Mouse (Mus musculus): Measurements from ENCODE around the gene Htr7.

Htr7 gene

DNA sequence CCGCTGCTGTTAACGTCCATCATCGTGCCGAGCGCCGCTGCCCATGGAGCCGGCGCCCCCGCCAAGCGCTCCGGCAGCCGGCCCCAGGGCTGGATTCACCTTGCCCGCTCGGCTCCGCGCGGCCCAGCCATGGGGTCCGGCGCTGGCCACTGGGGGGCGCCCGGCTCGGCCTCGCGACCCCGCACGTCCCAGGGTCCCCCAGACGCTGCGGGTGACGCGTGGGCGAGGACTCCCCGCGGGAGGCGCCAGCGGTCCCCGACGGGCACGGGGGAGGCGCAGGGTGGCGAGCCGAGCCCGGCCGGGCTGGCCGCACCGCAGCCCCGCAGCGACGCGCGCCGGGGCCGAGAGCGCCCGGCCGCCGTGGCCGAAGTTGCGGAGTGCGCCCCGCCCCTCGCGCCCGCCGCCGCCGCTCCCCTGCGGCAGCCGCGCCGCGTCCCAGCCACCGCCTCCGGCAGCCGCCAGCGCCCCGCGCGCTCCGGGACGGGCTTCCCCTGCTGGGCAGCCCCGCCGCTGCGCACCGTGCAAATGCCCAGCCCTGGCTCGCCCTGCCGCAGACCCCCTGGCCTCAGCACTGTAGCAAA, at the start of gene Htr7:
Htr7 (minus strand) TSS at position 277 of the 581 bp plus-strand sequence.
- DNase-seq (ENCODE audit: low spot score in 2 of 2) = no peak

DNA sequence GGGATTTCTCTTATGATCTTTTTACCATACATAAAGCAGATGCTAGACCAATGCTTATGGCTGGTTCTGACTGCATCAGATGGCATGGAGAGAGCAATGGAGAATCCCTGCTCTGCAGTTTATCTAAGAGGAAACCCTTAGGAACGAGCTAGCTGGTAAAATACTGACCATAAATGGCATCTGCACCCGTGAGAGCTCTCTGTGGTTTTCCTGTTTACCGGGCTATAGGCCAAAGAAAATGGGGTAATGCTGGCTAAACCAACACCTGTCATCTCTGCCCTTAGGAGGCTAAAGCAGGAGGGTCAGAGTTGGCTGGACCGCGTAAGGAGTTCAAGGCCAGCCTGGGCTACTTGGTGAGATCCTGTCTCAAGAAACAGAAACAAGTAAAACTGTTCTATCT, 46.6 kb upstream of the Htr7 start:
- no peak for DNase-seq (ENCODE audit: low spot score in 2 of 2)

DNA sequence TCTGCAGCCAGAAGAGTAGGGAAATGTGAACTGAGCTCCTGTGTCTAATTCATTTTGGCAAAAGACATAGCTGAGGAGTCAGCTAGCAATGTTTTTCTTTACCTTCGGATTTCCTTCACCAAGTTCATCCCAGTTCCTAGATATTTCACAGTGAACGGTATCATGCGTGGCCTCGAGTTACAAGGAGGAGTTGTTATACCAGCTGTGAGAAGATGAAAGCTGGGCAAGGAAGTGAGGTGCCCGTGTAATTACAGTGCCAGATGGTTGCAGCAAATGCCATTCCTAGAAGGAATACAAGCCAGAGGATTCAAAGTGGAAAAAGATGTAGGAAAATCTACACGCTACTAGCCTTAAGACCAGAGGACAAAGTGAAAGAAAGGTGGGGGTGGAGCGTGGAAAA, 41.6 kb upstream of the Htr7 start:
- DNase-seq (ENCODE audit: low spot score in 2 of 2) = no peak

DNA sequence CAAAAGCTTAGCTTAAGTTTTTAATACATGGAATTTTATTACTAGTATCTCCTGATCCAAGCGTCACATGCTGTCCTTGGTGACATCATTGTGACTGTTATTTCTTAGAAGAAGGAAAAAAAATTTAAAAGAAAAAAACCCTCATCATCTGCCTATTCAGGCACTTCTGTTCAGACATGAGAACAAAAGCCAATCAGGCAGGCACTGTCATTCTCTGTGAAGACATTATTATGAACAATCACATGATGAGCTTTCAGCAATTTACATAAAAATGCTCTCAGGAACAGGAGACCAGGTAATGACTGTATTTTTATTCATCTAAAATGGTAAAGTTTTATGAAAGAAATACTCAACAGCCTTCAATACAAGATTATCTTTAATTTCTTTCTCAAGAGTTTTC, 41.0 kb upstream of the Htr7 start:
- DNase-seq (ENCODE audit: low spot score in 2 of 2) = no peak

DNA sequence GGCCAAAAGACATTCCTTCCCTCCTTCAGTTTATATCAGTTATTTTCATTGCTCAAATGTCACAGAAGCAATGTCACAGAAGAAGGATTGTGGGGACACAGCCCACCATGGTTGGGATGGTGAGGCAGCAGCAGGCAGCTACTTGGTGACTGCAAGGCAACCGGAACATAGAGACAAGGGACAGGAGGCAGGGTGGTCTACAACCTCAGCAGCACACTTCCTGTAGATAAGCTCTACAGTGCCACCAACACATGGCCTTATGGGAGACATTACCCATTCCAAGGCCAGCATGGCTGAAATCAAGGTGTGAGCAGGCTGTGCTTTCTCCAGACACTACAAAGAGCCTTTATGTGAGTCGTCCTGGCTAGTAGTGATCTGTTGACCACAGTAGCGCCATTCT, 39.9 kb upstream of the Htr7 start:
- DNase-seq (ENCODE audit: low spot score in 2 of 2) = no peak

DNA sequence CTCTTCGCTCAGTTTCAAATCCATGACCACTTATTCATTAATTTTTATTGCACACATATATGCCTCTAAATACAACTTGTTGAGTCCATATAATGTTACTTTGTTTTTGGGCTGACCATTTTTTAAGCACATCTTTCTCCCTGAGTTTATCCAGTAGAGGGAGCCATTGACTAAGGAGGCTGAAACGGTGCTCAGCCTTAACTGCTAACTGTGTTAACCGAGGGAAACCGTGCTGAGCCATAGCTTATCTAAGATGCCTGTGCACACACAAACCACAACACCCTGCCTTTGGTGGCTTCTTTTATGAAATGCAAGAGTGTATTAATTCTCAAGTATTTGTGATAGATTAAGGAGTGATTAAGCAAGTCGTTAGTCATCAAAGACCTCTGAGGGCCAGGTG, 33.5 kb upstream of the Htr7 start:
- no peak for DNase-seq (ENCODE audit: low spot score in 2 of 2)

DNA sequence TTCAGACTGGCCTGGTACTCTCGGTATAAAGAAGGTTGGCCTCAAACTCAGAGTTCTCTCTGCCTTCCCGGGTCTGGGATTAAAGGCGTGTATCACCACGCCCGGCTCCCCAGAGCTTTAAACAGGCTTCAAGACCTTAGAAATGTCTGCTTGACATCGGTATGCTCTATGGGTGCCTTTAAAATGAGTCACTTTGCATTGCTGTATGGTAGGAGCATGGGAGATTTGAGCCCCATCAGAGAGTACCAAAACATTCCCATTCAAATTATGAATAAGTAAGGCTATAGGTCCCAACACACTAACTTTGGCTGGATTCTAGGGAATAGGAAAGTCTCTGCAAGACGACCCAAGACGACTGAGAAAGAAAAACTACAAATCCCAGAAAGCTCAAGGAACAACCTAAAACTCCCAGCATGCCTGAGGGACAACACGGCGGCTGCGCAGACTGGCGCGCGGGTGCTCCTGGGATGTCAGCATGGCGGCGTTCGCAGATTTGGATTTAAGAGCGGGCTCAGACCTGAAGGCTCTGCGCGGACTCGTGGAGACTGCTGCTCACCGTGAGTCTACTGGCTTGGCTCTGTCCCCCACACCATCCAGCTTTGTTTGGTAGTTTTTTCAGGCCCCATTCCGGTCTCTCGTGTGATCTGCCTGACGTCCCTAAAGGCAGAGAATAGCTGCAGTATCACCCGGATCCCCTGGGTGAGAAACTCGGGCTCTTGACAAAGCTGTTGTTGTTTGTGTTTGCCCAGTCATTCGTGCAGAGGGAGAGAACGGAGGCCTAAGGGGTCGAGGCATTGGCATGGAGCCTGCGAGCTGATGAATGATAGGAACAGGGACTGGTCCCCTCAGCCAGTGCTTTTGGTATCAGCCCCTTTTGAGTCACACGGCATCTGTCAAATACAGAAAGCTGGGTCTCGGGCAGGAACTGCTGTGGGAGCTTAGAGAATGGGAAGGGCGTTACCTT, 26.2 kb upstream of the Htr7 start, which contains the start of gene Rpp30:
Rpp30 (plus strand) TSS at position 455 of the 964 bp plus-strand sequence.
- peak; percentile 71 to 80 for DNase-seq (ENCODE audit: low spot score in 2 of 2)

DNA sequence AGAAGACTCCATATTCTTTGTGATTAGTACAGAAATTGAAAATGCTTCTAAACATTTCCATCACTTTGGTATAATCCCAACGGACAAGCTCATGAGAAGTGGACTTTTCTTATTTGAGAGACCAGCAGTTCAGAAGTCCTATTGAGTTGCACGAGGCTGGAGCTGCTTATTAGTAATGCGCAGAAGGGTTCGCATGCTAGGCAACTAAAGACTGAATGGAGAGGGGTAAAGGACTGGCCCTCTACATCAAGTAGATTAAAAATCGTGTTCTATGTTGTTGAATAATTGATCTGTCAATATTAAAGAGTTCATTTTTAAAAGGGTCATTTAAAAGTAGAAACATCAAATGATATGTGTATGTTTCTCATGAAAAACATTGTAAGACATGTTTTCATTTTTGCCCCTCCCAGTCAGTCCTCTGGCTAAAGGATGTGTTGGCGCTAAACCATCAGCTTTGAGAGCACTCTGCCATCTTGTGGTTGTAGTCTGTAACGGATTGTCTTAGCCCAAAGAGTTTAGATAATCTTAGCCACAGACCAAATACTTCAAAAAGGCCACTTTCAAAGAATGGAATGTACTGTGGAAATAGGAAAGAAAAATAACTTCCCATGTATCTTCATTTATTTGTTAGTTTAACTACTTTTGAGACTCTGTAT, 25.4 kb upstream of the Htr7 start:
- peak; percentile 26 to 35 for DNase-seq (ENCODE audit: low spot score in 2 of 2)

DNA sequence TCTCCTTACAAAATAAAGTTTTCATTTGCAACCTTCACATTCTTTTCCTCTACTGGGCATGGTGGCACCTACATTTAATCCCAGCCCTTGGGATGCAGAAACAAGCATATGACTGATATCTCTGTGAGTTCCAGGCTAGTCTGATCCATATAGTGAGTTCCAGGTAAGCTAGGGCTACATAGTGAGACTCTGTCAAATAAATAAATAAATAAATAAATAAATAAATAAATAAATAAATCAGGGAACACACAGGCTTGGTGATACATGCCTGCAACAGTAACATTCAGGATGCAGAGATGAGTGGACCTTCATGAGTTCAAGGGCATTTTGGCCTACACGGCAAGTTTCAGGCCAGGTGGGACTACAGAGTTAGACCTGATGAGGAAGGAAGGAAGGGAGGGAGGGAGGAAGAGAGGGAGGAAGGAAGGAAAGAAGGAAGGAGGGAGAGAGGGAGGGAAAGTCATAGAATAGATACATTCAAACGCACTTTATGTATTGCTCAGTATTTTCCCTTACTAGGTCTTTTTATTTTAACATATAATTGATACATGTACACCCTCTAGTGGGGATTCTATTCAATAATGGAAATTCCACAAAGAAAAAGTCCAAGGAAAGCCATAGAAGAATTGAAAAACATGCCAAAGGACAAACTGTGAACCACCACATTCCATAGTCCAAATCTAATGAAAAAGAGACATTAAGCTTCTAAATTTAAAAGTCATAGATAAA, 5.7 kb upstream of the Htr7 start:
- DNase-seq (ENCODE audit: low spot score in 2 of 2) = no peak

DNA sequence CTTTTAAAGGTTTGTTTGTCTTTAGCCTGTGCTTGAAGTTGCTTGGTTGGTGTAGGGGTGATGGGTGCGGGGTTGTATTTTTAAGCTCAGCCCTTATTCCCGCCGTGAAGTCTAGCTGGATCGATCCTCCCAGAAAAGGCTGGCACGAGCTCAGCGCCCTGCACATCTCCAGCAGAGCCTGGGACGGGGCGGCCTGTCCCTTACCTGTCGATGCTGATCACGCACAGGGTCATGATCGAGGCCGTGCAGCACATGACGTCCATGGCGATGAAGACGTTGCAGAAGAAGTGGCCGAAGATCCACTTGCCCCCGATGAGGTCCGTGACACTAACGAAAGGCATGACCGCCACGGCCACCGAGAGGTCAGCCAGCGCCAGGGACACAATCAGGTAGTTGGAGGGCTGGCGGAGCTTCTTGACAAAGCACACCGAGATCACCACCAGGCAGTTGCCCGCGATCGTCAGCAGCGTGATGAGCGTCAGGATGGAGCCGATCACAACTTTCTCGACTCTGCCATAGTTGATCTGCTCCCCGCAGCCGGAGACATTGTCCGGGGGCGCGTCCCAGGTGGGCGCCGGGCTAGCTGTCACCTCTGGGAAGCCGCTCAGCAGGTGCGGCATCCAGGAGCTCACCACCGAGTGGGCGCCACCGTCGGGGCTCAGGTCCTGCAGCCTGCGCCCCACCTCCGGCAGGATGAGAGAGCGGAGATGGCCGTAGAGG, 645 bp downstream of the Htr7 start:
- no peak for DNase-seq (ENCODE audit: low spot score in 2 of 2)

DNA sequence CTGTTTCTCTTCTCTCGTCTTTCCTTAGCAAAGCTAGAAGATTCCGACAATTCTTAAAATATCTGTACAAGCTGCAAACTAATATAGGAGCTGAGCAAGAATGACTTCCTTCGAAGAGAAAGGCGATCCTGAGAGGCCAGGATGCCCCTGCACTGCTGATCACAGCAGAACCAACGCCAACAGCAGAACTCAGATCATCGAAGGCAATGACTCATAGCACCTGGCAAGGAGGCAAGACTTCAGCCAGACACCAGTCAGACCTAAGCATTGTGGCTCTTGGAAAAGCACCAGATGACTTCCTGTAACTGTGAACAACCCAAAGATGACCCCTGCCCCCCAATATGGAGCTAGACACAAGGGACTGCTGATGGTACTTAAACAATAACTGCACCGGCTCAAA, 11.3 kb downstream of the Htr7 start:
- no peak for DNase-seq (ENCODE audit: low spot score in 2 of 2)

DNA sequence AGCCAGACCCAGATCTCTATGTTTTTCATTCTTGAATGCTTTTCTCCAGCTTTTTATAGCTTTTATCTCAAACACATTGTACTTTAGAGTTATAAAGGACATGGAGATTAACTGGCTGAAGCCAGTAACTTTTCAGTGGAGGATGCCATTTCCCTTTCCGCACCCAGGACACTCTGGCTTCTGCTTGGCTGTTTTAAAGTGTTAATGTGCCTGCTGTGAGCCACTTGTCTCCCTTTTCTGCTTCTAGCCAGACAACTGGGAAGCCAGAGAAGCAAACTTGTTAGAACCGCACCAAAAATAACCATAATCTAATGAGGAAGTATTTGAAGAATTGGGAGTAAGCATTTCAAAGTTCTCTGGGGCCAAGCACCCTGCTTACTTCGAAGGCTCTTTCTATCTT, 42.5 kb downstream of the Htr7 start:
- DNase-seq (ENCODE audit: low spot score in 2 of 2) = peak in 1 of 2 experiments; percentile 10

DNA sequence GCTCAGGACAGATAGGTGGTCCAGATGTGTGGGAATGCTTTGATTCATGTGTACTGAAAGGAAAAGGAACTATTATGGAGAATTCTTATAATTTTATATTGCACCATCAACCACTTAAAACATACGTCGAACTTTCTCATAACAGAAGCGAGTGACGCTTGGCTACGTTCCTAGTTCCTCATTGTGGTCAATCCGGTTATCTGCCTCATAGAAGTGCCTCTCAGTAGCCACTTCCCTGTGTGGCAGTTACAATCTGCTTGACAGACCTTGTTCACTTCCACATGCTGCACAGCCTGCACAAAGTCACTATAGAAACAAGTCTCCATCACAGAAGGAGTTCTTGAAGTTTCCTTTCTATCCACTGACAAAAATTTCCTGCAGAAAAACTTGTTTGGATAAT, 51.0 kb downstream of the Htr7 start:
- peak; percentile 22 for DNase-seq (ENCODE audit: low spot score in 2 of 2)

DNA sequence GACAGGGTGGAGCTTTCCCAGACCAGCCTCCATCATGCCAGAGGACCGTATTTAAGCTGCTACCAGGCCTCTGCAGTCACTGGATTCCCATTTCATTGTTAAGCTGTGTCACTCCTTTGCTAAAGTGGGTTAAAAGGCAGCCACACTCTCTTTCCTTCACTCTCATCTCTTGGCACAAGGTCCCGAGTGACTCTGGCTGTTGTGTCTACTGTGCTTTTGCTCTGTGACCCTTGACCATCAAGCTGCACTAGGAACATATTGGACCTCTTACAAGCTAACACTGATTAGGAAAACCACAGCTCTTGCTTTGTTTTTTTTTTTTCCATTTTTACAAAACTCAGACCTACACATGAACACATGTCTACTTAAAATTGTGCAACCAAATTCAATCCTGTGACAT, 52.3 kb downstream of the Htr7 start:
- DNase-seq (ENCODE audit: low spot score in 2 of 2) = no peak

DNA sequence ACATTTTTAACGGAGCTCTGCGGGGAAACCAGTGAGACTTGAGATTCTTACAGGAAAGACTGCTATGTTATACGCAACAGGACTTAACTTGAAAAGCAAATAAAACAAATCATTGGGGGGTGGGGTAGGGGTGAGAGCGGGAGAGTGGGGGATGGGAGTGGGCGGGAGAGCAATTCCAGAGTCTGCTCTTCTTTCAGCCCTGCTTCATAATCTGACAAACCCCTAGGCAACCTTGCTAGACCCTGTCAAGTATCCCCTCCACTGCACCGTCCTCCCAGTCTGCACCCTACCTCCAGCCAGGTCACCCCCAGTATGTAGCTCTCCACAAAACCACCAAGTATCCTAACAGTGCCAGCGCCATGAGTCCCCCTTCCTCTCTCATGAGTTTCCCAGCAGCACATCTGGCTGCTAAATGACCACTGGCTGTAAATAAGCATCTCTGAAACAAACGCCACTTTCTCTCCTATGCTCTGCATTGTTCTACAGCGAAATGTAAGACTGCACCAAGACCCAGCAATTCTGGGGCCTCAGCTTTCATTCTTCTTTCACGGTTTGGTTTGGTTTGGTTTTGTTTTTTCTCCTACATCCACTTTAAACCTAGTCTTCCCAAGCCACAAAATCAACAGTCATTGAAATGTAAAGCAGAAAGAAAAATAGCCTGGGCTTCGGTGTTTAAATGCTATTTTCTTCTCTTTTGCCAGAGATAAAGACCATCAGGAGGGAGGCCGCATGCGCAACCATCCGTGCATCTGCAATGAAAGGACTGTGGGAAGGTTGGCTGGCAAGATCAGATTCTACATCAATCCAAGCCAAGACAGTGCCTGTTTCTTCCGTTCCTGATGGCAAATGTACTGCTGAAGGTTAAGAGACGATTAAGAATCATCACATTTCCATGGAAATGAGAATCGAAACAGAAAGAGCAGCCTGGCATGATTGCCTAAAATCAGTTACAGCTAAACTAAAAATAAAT, 54.5 kb downstream of the Htr7 start:
- no peak for DNase-seq (ENCODE audit: low spot score in 2 of 2)

DNA sequence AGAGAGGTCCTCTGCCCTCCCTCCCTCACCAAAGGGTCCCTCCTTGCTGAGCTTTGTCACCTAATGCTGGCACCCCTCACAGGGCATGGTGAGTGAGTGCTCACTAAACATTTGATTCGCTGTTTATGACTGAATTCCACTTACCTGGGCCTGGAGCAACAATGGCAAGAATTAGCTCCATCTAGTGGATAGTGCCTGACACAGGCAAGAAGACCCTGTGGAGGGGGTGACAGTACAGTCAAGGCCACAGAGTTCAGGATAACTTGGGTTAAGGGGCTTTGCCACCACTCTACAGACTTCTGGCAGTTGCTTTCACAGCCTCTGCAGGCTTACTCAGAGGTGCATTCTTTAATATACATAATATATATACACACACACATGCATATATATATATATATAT, 55.8 kb downstream of the Htr7 start:
- DNase-seq (ENCODE audit: low spot score in 2 of 2) = no peak

DNA sequence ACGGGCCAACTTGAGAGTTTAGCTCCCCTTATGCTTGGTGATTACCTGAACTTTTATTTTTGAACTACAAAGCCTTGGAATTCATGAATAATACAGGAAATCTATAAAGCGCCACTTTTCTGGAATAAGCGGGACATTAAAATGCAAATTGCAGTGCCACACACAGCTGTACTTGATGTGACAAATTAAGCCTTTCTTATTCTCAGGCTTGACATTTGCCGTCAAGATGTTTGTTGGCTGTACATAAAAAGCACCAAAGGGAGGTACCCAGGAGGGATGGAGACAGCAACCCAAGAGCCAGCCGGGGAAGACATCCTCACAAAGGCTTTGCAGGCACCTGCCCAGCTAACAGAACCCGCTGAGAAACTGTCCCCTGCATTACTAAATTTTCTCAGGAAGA, 56.4 kb downstream of the Htr7 start:
- DNase-seq (ENCODE audit: low spot score in 2 of 2) = no peak

DNA sequence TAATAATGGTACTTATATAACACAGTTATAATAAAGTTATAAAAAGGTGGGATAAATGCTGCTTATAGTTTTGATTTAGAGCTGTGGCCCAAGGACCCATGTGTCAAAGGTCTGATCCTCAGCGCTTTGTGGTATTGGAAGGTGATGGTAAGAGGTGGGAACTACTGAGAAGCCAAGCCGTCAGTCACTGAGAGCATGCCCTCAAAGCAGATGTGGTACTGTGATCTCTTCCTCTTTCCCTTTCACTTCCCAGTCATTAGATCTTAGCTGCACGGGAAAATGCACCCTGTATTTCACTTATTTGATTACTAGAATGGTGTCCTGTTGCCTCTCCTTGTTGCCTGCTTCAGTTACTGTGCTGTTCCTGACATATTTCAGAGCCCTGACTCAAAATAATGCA, 59.9 kb downstream of the Htr7 start:
- no peak for DNase-seq (ENCODE audit: low spot score in 2 of 2)

DNA sequence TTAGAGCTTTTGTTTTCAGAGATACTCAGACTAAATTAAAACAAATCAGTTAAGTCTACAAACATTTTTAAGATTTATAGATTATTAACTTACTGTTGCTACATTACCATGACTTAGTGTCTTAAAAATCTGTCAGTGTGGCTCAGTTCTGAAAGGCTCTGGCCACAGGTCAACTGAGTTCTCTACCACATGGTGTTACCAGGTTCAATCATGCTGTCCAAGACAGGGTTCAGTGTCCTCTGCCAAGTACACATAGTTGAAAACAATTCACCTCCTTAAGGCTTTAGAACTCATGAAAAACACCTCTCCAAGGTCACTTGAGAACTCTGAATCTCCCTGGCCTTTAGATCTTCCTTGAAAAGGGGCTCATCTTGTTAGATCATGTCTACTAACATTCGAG, 69.8 kb downstream of the Htr7 start:
- DNase-seq (ENCODE audit: low spot score in 2 of 2) = no peak

DNA sequence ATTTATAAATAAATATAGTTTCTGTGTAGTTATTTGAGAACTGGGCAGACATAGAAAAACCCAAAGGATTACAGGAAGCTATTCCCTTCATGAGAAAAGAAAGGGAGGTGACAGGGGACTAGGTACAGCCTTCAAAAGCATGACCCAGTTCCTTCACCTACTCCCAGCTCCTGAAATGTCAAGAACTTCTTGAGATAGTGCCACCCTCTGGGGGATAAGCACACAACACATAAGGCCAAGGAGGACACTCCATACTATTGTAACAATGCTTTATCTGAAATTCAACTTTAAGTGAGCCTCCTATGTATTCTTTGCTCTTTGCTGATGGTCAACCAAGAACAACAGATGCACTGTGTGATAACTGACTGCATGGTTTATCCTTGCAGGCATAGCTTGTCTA, 82.6 kb downstream of the Htr7 start:
- DNase-seq (ENCODE audit: low spot score in 2 of 2) = no peak
